In the genomic region with DNA sequence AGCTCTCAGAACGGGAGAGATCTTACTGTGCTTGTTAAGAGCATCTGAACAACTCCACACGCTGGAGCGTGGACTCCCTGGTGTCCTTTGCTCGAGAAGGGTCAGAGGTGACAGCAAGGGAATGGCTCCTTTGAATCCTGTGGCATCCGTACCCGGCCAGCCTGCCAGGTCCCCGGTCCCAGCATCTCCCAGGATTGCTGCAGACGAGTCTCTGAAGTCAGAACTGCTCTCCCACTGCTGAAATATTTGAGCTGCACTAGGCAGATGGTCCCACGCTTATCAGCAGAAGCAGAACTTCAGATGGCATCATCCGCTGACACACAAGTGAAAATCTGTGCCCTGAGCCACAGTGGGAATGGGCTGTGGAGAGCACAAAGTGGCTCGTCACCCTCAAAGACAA, we compare ENCODE assay signal across 23 mouse cellular contexts. TPM values are rescaled to one million over a fixed set of nuclear protein-coding genes. Genes with fewer than 3 reads are reported as not detected.
DNase-seq lines count a peak whose midpoint lies in the region; ATAC-seq and TF ChIP-seq lines count a peak whose summit lies in the region.
"Had no signal": no experiment of that assay in that cellular context is flagged by ENCODE, and none has a peak within 500 bp of the region (broad histone marks: within the 10 kb centered on the region; RNA-seq: fewer than 3 reads in every experiment).

No protein-coding gene starts in this region.

- peak overlapping the region; percentile 63 for H3K4me3 ChIP-seq in layer of hippocampus, adult 2 months
- H3K4me3 ChIP-seq: forebrain, embryonic 10.5 days; neural tube, embryonic 15.5 days had no signal

- TF ChIP-seq CTCF in layer of hippocampus, adult 2 months (conservative IDR thresholded peaks at IDR 0.05), result no peak

- DNase-seq in frontal cortex, postnatal 14 days (ENCODE audit: low spot score in 2 of 2), result no peak
- DNase-seq in brain, adult 2 months (ENCODE audit: low read depth, low spot score), result peak; percentile 80
- DNase-seq in layer of hippocampus, adult 2 months (ENCODE audit: low spot score in 2 of 2), result peak; percentile 65 to 77
- peak; percentile 73 to 77 for DNase-seq in layer of hippocampus, postnatal 36 days
- no peak for DNase-seq in cerebellum, postnatal 36 days
- DNase-seq: adrenal gland, postnatal 10 days; cerebellum, adult 11-12 months; cerebellum, postnatal 14 days; gastrocnemius, postnatal 36 days; kidney, adult 18-20 months; kidney, postnatal 14 days; liver; lung, postnatal 10 days; midbrain, embryonic 14.5 days; spleen, adult 18-20 months; thymus, postnatal 25 days had no signal

- ATAC-seq in frontal cortex, adult (ENCODE audit: low TSS enrichment), result peak; percentile 62
- ATAC-seq in cerebellum, adult (ENCODE audit: insufficient number of reproducible peaks, low FRiP score, low TSS enrichment), result no peak
- ATAC-seq: activated CD4-positive, CD25-positive, alpha-beta regulatory T cell, adult 4 months had no signal

- peak overlapping the region; percentile 96 for H3K27ac ChIP-seq in layer of hippocampus, adult 2 months
- H3K27ac ChIP-seq: forebrain, embryonic 10.5 days; neural tube, embryonic 15.5 days had no signal

RNA-seq across cellular contexts. Expression of a gene that starts 16.3 kb away (rescaled TPM):
- total RNA-seq in layer of hippocampus, adult 2 months (2021), result 10 to 100 TPM; 56.2 to 56.3 TPM
- total RNA-seq in layer of hippocampus, postnatal 36 days (2021), result 10 to 100 TPM; 52.1 to 63.5 TPM
- total RNA-seq: G1E; megakaryocyte progenitor cell, adult 5-6 weeks had no signal

RNA-seq across cellular contexts. Expression of a gene that starts 24.1 kb away (rescaled TPM):
- total RNA-seq in layer of hippocampus, adult 2 months (2021), result under 1 TPM in 1 of 2 experiments, not detected in 1; 0.25 TPM
- total RNA-seq in layer of hippocampus, postnatal 36 days (2021), result not detected
- total RNA-seq: megakaryocyte progenitor cell, adult 5-6 weeks had no signal

RNA-seq across cellular contexts. Expression of a gene that starts 58.3 kb away (rescaled TPM):
- 1 to 10 TPM; 3.9 to 6.2 TPM for total RNA-seq in layer of hippocampus, adult 2 months (2021)
- total RNA-seq in layer of hippocampus, postnatal 36 days (2021), result 1 to 10 TPM; 3.2 to 3.3 TPM
- total RNA-seq: gastrocnemius, postnatal 36 days had no signal

Comparison
In these comparisons a context has a peak if more than half of its experiments do, and no peak if none do; other contexts are left out.
1. DNase-seq: peak in brain, adult 2 months (single experiment), layer of hippocampus, adult 2 months (2 of 2) and layer of hippocampus, postnatal 36 days (2 of 2); none in frontal cortex, postnatal 14 days (0 of 2) and cerebellum, postnatal 36 days (0 of 2).